Mouse (Mus musculus): Measurements from ENCODE around the gene Pdap1. TPM values are rescaled to one million over a fixed set of nuclear protein-coding genes. Genes with fewer than 3 reads are reported as not detected.
"Not testable (repeated sequence)": the region's sequence is repeated elsewhere in the genome, so short reads cannot be mapped to it uniquely, and the experiment has no call there.

Pdap1 gene
- polyA plus RNA-seq, 1 experiment, result 22.7 TPM

GRCm38 (mm10) chr5:145119385-145119784, 20.7 kb downstream of the Pdap1 start:
- DNase-seq (ENCODE audit: low read depth), result no peak

- DNase-seq (ENCODE audit: low read depth), result no peak
These were observed 21.6 kb downstream of the Pdap1 start for GRCm38 (mm10) chr5:145118461-145118860.

- no peak for DNase-seq (ENCODE audit: low read depth)
These were observed 22.0 kb downstream of the Pdap1 start for GRCm38 (mm10) chr5:145118005-145118404.

GRCm38 (mm10) chr5:145116916-145117315, 23.1 kb downstream of the Pdap1 start:
- DNase-seq (ENCODE audit: low read depth), result no peak

DNA sequence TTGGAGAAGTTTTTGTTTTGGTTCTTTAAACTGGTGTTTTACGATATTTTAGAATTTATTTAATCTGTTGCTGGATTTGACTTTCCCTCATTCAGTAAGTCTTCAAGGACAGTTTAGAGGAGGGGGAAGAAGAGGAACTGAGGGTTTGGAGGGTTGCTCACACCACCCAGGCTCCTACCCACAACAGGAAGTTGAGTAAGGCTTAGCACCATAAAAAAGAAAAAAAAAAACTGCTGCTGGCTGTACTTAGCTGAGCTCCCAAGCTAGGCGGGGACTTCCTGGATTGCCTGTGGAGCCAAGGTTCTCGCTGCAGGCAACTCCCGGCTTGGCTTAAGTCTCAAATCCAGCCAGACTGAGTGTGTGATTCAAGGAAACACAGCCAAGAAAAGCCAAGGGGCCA, 23.7 kb downstream of the Pdap1 start:
- peak; percentile 69 for DNase-seq (ENCODE audit: low read depth)

GRCm38 (mm10) chr5:145115736-145116135, 24.3 kb downstream of the Pdap1 start:
- DNase-seq (ENCODE audit: low read depth), result no peak

GRCm38 (mm10) chr5:145114606-145115473, 25.2 kb downstream of the Pdap1 start:
- DNase-seq (ENCODE audit: low read depth), result no peak

GRCm38 (mm10) chr5:145114071-145114605, 25.9 kb downstream of the Pdap1 start, which contains the start of gene Arpc1b:
Gene Arpc1b (plus strand): TSS chr5:145114215.
- no peak for DNase-seq (ENCODE audit: low read depth)

GRCm38 (mm10) chr5:145113416-145113815, 26.6 kb downstream of the Pdap1 start:
- no peak for DNase-seq (ENCODE audit: low read depth)

- DNase-seq (ENCODE audit: low read depth), result no peak
These were observed 27.5 kb downstream of the Pdap1 start for GRCm38 (mm10) chr5:145112566-145112965.

- no peak for DNase-seq (ENCODE audit: low read depth)
These were observed 29.6 kb downstream of the Pdap1 start for GRCm38 (mm10) chr5:145110401-145110800.

DNA sequence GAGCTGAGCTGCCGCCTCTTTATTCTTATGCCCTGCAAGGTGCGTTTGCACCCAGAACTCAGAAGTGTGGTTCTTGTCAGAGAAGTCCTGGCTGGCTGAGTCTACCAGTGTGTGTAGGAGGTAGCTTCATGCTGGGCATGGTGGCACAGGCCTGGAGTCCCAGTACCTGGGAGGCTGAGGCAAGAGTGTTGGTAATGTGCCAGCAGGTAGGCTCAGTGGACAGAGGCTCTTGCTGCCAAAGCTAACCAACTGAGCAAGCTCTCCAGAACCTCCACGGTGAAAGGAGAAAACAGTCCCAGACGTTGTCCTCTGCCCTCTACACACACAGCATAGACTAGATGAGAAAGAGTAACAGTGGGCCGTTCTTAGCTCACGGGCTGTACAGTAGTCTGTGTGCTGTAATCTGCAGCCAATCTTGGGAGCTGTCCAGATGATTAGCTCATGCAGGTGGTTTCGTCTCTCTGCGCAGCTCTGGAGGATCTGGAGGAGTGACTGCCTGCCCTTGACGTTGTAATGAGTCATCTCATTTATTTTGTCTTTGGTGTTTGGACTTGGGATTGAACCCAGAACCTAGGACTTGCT, 34.3 kb downstream of the Pdap1 start:
- DNase-seq (ENCODE audit: low read depth), result peak; percentile 97

GRCm38 (mm10) chr5:145104328-145104727, 35.7 kb downstream of the Pdap1 start:
- no peak for DNase-seq (ENCODE audit: low read depth)

DNA sequence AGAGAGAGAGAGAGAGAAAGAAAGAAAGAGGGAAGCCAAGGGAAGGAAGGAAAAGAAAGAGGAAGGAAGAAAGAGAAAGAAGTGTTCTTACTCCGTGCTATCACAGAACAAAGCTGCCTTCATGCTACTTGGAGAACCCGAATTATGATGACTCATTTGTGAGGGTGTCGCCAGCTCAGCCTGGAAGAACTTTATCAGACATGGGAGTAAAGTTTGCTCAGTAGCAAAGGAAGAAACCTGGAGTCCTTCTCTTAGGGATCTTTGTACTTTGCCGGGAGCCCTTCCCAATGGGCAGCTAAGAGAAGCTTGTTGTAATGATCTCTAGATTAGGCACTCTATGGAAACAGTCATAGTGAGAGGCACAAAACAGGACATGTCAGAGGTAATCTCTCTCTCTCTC, 37.3 kb downstream of the Pdap1 start:
- DNase-seq (ENCODE audit: low read depth), result no peak

GRCm38 (mm10) chr5:145101451-145101850, 38.6 kb downstream of the Pdap1 start:
- not testable (repeated sequence) for DNase-seq (ENCODE audit: low read depth)

- no peak for DNase-seq (ENCODE audit: low read depth)
These were observed 39.1 kb downstream of the Pdap1 start for GRCm38 (mm10) chr5:145100960-145101359.

- no peak for DNase-seq (ENCODE audit: low read depth)
These were observed 41.7 kb downstream of the Pdap1 start for GRCm38 (mm10) chr5:145098340-145098821.

DNA sequence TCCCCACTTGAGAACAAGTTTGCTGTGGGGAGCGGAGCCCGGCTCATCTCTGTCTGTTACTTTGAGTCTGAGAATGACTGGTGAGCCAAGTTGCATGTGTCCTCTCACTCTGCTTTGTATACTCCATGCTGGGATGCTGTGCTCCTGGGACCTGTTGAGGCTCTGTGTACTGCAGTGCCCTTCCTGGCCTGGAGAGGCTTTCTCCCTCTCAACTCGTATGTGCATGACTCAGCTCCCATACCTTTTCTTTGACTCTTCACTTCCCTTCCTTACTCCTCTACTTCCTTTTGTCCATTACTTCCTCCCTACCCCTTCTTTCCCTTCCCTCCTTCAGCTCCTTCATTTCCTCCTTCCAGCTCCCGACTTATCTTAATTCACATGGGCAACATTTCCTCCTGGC, 43.8 kb downstream of the Pdap1 start:
- no peak for DNase-seq (ENCODE audit: low read depth)

DNA sequence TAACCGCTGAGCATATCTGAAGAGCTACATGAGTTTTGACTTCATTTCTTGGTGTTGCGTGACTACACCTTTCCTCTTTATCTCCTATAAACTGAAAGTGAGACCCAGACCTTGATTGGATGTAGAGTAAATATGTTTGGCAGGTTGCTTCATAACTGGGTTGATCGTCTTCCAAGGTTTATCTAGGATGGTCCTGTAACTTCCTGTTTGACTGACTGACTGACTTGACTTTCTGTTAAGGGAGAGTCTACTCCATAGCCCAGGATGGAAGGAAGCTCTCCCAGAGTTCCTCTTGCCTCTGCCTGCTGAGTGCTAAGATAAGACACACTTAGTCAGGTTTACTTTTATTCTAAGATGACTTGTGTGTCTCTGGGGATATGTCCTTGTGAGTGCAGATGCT, 50.2 kb downstream of the Pdap1 start:
- no peak for DNase-seq (ENCODE audit: low read depth)

DNA sequence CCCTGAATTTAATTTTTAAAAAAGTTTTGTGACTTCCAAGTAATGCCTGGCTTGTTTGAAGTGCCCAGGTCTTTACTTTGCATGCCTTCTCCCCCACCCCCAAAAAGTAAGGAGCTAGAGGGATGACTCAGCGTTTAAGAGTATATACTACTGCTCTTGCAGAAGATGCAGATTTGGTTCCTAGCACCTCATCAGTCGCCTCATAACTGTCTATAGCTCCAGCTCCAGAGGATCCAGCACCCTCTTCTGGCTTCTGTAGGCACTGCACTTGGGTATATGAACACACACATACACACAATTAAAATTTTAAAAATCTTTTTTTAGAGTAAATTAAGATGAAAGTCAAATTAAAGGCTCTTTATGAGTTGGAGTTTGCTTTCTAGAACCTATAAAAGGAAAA, 51.9 kb downstream of the Pdap1 start:
- DNase-seq (ENCODE audit: low read depth), result no peak

DNA sequence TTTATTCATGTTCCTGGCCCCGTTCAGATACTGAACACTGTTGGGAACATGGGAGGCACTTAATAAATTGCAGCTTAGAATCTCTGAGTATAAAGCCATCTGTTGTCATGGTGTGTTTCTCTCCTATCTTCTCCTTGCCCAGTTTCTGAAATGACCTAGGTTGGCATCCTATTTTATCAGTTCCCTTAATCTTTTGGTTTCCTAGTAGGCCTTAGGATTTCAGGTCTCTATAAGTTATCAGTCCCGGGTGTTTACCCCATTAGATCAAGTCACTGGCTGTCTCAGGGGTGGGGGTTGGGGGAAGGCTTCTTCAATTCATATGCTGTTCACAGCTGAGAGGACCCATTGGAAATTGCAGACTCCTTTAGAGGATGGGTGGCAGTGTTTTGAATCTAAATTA, 55.2 kb downstream of the Pdap1 start:
- DNase-seq (ENCODE audit: low read depth), result no peak

GRCm38 (mm10) chr5:145083632-145084451, 56.2 kb downstream of the Pdap1 start, which contains the start of the genes Arpc1a and Kpna7:
Gene Arpc1a (plus strand): TSS chr5:145083830.
Gene Kpna7 (minus strand): TSS chr5:145084030.
- peak; percentile 51 for DNase-seq (ENCODE audit: low read depth)
